Mouse (Mus musculus) neural tube, embryonic 15.5 days (tissue): ENCODE measurements around the gene Cep95. TPM values are rescaled to one million over a fixed set of nuclear protein-coding genes. Genes with fewer than 3 reads are reported as not detected.
"Not testable (repeated sequence)": the region's sequence is repeated elsewhere in the genome, so short reads cannot be mapped to it uniquely, and the experiment has no call there.

Experiments used
- ATAC-seq: fragments of 200-750 bp; cut with Nextera tagmentation; 2 replicates; pipeline ENCODE4 v1.8.0; 2017; ENCODE audit warnings: mild to moderate bottlenecking, moderate TSS enrichment, moderate library complexity; ENCODE audit not compliant: low FRiP score
- H3K27ac ChIP-seq: fragments of 300-500 bp; sonication (generic); replicated peaks from 2 replicates; pipeline ENCODE4 v1.5.1; 2015; ENCODE audit warnings: mild to moderate bottlenecking, inconsistent platforms
- H3K27me3 ChIP-seq: fragments of 300-500 bp; sonication (generic); replicated peaks from 2 replicates; pipeline ENCODE4 v1.6.1; 2015; ENCODE audit warnings: inconsistent platforms
- H3K36me3 ChIP-seq: fragments of 300-500 bp; sonication (generic); 2 replicates; pipeline ENCODE4 v1.6.1; 2015; ENCODE audit warnings: inconsistent platforms
- H3K4me1 ChIP-seq: fragments of 300-500 bp; sonication (generic); 2 replicates; pipeline ENCODE4 v1.6.1; 2015; ENCODE audit warnings: inconsistent platforms
- H3K4me2 ChIP-seq: fragments of 300-500 bp; sonication (generic); 2 replicates; pipeline ENCODE4 v1.6.1; 2015; ENCODE audit warnings: inconsistent platforms, mild to moderate bottlenecking, moderate library complexity
- H3K4me3 ChIP-seq: fragments of 300-500 bp; sonication (generic); replicated peaks from 2 replicates; pipeline ENCODE4 v1.5.1; 2015; ENCODE audit warnings: mild to moderate bottlenecking, inconsistent platforms
- H3K9ac ChIP-seq: fragments of 300-500 bp; sonication (generic); replicated peaks from 2 replicates; pipeline ENCODE4 v1.6.1; 2015; ENCODE audit warnings: mild to moderate bottlenecking, inconsistent platforms
- H3K9me3 ChIP-seq: fragments of 300-500 bp; sonication (generic); replicated peaks from 2 replicates; pipeline ENCODE4 v1.6.1; 2016; ENCODE audit warnings: inconsistent platforms
- WGBS: fragments of 180-500 bp; shearing (Covaris S2); methylation state at CpG from one replicate; pipeline ENCODE4 v1.1.7; 2015; ENCODE audit warnings: mixed read lengths; 5-methylcytosine and 5-hydroxymethylcytosine counted together
- polyA plus RNA-seq: library from polyadenylated mRNA; unstranded; fragments of >200 nt; fragmentation: Nextera tagmentation; extraction: Ambion mirVana; gene quantifications from 2 replicates; pipeline ENCODE4 v1.2.1, GENCODE M21; 2015

Cep95 gene
- 15.1 and 16.3 TPM in 2 replicates for polyA plus RNA-seq

DNA sequence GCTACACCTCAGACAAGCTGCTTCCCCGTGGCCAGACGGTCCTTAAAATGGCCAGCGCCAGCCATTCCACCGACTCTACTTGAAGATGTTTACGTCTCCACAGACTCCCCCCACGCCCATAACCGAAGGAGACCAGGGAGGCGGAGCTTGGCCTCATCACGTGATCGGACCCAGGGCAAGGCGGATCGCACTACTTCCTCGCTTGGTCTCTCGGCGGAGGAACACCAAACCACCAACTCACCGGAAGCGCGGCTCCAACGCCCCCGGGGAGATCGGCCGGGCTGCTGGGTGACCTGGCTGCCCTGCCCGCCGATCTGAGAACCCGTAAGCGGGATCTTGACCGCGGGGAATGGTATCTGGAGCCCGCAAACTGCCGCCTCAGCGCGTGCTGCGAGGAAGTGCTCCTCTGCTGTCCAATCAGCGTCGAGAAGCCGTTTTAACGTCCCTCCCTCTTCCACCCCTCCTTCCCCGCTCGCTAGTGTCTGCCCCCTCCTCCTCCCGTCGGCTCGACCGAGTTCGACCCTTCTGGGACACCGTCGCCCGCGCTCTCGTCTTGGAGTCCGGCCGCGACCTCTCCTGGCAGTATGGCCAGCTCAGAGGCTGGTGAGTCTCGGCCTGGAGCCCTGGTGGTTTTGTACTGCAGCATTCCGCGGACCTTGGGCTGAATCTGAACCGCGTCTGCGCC, at the start of gene Cep95, which contains the start of gene Ddx5:
Cep95 (plus strand) TSS at position 478 of the 685 bp plus-strand sequence.
Ddx5 (minus strand) TSS at position 411 of the 685 bp plus-strand sequence.
- Histone ChIP-seq H3K4me3 (peak within 1 kb of the TSS; percentile 90), H3K4me1 (peaks cover 38% of the 10 kb centered on the region), H3K27ac (peak within 1 kb of the TSS; percentile 100), H3K9me3 (no peaks in the 10 kb centered on the region), H3K9ac (peak within 1 kb of the TSS; percentile 99), H3K36me3 (peaks cover 28% of the 10 kb centered on the region), H3K27me3 (no peaks in the 10 kb centered on the region), H3K4me2 (peak within 1 kb of the TSS; percentile 63)
- peak; percentile 94 for ATAC-seq
- under 1% methylated on average over 58 of the region's 58 CpGs for WGBS

DNA sequence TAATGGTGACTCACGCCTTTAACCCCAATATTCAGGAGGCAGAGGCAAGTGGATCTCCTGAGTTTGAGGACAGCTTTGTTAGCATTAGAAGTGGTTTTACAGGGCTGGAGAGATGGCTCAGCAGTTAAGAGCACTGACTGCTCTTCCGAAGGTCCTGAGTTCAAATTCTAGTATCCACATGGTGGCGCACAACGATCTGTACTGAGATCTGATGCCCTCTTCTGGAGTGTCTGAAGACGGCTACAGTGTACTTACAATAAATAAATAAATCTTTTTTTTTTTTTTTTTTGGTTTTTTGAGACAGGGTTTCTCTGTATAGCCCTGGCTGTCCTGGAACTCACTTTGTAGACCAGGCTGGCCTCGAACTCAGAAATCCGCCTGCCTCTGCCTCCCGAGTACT, 48.3 kb upstream of the Cep95 start:
- H3K4me2 ChIP-seq, H3K36me3 ChIP-seq, ATAC-seq, H3K4me3 ChIP-seq, H3K27me3 ChIP-seq, H3K9me3 ChIP-seq, H3K27ac ChIP-seq, H3K9ac ChIP-seq: not testable (repeated sequence)
- peaks cover 24% of the 10 kb centered on the region for H3K4me1 ChIP-seq
- WGBS: 77% methylated on average over 8 of the region's 8 CpGs

DNA sequence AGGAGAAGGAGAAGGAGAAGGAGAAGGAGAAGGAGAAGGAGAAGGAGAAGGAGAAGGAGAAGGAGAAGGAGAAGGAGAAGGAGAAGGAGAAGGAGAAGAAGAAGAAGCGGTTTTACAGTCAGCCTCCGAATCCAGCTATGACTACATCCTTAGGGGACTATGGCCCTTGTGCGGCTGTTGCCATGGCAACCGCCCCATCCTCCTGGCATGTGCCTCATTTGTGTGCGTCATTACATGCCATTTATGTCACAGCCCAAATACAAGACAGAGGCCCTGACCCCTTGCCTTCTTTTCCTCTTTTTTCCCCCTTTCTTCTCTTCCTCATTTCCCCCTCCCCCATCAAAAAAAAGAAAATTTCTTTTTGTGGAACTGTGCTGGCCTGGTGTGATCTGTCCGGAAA, 47.8 kb upstream of the Cep95 start:
- Histone ChIP-seq H3K27ac (no peak overlapping the region), H3K36me3 (no peaks in the 10 kb centered on the region), H3K4me1 (peaks cover 20% of the 10 kb centered on the region), H3K9ac (no peak overlapping the region), H3K4me2 (no peak overlapping the region), H3K9me3 (no peaks in the 10 kb centered on the region), H3K4me3 (no peak overlapping the region), H3K27me3 (no peaks in the 10 kb centered on the region)
- WGBS: 34% methylated on average over 6 of the region's 6 CpGs
- ATAC-seq: no peak

DNA sequence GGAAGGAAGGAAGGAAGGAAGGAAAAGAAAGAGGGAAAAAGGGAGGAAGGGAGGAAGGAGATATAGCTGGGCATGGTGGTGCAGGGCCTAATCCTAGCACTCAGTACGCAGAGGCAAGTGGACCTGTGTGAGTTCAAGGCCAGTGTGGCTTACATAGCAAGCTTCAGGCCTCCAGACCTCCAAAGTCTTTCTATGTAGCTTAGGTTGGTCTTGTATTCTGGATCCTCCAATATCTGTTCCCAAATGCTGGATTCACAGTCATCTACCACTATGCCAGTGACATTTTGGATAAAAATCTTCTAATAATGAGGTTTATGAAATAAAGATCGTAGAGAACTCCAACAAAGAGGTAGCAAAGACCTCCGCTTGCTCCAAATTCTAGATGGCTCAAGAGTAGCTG, 47.2 kb upstream of the Cep95 start:
- Histone ChIP-seq H3K4me3 (no peak overlapping the region), H3K9ac (no peak overlapping the region), H3K4me2 (no peak overlapping the region), H3K27me3 (no peaks in the 10 kb centered on the region), H3K9me3 (no peaks in the 10 kb centered on the region), H3K4me1 (peaks cover 14% of the 10 kb centered on the region), H3K27ac (no peak overlapping the region), H3K36me3 (no peaks in the 10 kb centered on the region)
- no peak for ATAC-seq
- WGBS: 90% methylated on average over 3 of the region's 3 CpGs

DNA sequence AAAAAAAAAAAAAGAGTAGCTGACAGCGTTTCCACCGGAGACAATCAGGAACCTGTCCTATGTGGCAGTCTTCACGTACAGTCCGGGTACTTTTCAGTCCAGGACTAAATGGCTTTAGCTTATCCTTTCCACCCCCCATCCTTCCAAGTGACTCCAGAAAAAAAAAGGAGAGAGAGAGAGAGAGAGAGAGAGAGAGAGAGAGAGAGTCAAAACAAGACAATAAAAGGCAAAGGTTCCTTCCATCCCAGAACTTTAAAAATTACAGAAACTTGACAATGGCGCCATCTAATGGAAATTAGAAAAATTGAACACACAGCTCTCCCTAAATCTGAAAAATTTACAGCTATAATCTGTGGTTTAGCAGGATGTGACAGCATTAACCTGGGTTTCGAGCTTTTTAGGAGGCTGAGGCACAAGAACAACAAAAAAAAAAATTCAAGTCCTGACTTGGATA, 46.6 kb upstream of the Cep95 start:
- WGBS: 48% methylated on average over 6 of the region's 6 CpGs

DNA sequence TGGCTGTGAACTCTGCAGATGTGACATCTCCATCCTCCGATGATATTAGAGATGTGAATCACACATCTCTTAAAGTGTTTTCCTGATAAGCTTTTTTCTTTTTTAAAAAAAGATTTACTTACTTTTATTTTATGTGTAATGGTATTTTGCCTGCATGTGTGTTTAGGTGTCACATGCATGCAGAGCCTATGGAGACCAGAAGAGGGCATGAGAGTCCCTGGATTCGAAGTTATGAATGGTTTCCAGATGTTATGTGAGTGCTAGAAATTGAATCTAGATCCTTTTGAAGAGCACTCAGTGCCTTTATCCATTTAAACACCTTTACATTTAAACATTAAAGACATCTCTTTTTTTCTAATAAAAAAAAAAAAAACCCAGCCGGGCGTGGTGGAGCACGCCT, 44.1 kb upstream of the Cep95 start:
- Histone ChIP-seq H3K27me3 (no peaks in the 10 kb centered on the region), H3K4me3 (no peak overlapping the region), H3K27ac (no peak overlapping the region), H3K9me3 (no peaks in the 10 kb centered on the region), H3K4me2 (no peak overlapping the region), H3K9ac (no peak overlapping the region), H3K4me1 (peaks cover 4% of the 10 kb centered on the region), H3K36me3 (no peaks in the 10 kb centered on the region)
- no peak for ATAC-seq
- WGBS: 92% methylated on average over 5 of the region's 5 CpGs

More for the DNA sequence above, 46.6 kb upstream of the Cep95 start:
- Histone ChIP-seq H3K9ac (no peak overlapping the region), H3K27ac (no peak overlapping the region), H3K4me2 (no peak overlapping the region), H3K4me1 (peaks cover 8% of the 10 kb centered on the region), H3K27me3 (no peaks in the 10 kb centered on the region), H3K4me3 (no peak overlapping the region), H3K36me3 (no peaks in the 10 kb centered on the region), H3K9me3 (no peaks in the 10 kb centered on the region)
- no peak for ATAC-seq

DNA sequence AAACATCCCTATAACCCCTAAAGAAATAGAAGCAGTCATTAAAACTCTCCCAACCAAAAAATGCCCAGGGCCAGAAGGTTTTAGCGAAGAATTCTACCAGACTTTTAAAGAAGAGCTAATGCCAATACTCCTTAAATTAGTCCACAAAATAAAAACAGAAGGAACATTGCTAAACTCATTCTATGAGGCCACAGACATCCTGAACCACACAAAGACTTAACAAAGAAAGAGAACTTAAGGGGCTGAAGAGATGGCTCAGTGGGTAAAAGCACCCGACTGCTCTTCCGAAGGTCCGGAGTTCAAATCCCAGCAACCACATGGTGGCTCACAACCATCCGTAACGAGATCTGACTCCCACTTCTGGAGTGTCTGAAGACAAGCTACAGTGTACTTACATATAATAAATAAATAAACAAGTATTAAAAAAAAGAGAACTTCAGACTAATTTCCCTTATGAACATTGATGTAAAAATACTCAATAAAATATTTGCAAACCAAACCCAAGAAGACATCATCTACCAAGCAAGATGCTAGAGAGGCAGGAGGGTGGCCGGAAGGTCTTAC, 39.4 kb upstream of the Cep95 start:
- not testable (repeated sequence) for H3K4me2 ChIP-seq, H3K4me3 ChIP-seq, H3K36me3 ChIP-seq, ATAC-seq, H3K9me3 ChIP-seq, H3K27me3 ChIP-seq, H3K27ac ChIP-seq, H3K4me1 ChIP-seq, H3K9ac ChIP-seq
- 98% methylated on average over 7 of the region's 7 CpGs for WGBS

DNA sequence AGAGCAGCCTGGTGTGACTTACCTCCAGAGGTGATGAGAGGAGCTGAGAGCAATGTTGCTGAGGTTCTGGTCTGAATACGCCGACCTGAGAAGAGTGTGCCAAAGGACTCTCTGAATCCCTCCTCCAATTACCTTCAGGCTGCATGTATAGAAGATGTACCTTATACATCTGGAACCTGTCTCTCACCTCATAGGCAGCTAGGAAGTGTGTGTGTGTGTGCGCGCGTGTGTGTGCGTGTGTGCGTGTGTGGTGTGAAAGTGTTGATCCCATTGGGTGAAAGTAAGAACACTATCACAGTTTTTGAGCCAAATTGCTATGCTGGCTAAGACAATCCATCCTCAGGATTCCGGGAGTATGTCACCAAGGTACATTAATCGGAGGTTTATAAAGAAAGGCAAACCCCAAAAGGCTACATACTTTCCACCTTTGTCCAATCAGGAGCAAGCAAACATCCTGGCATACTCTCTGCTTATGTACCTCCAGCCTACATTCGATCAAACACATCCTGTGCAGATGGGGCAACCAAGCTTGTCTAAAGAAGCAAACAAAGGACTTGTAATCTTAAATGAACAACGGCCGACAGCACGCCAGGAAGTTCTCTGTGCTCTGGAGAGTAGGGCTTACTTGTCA, 38.8 kb upstream of the Cep95 start, which contains the start of gene Pecam1:
Pecam1 (minus strand) TSS at position 508 of the 631 bp plus-strand sequence.
- no peaks in the 10 kb centered on the region for H3K4me1 ChIP-seq
- H3K27ac ChIP-seq: no peak within 1 kb of the TSS
- H3K9me3 ChIP-seq: no peaks in the 10 kb centered on the region
- H3K4me3 ChIP-seq: no peak within 1 kb of the TSS
- no peaks in the 10 kb centered on the region for H3K27me3 ChIP-seq
- H3K4me2 ChIP-seq: no peak within 1 kb of the TSS
- no peaks in the 10 kb centered on the region for H3K36me3 ChIP-seq
- ATAC-seq: no peak
- no peak within 1 kb of the TSS for H3K9ac ChIP-seq
- WGBS: 88% methylated on average over 13 of the region's 13 CpGs

DNA sequence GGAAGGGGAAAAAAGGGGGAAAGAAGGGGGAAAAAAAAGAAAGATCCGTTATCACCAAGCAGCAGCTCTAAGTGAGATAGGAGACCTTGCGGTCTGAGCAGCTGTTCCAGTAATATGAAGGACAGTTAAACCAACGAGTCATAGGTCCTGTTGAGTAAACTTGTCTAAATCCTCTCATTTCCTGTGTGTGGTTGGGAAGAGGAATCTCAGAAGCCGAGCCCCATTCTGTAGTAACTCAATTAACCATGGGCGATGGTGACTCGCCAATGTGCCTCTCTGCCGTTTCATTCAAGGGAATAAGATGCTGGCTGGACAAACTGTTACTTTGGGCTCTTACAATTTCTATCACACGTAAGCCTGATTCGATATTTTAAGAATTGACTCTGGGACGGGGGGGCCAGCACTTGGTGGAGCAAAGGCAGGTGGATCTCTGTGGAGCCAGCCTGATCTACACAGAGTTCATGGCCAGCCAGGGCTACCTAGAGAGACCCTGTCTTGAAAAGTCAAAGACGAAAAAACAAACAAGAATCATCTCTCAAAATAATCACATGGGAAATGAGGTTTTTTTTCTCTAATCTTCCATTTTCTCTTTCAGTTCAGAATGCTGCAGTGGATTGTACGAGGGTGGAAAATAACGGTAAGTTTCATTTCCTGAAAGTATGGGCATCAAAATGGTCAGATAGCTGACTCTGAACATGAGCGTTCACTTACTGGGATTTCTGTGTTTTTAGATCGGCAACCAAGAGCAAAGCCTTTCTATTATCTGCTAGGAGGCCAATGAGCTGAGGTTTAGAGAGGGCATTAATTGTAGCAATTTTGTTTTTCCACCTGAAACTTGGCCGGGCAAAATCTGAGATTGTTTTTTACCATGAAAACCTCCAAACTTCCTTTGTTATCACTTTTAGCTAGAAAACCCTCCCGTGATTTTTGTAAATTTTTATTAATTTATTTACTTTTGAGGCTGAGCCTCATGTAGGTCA, 37.7 kb upstream of the Cep95 start, which contains the start of gene Milr1:
Milr1 (plus strand) TSS at position 188 of the 980 bp plus-strand sequence.
- 91% methylated on average over 17 of the region's 17 CpGs for WGBS
- no peak for ATAC-seq
- no peaks in the 10 kb centered on the region for H3K36me3 ChIP-seq

DNA sequence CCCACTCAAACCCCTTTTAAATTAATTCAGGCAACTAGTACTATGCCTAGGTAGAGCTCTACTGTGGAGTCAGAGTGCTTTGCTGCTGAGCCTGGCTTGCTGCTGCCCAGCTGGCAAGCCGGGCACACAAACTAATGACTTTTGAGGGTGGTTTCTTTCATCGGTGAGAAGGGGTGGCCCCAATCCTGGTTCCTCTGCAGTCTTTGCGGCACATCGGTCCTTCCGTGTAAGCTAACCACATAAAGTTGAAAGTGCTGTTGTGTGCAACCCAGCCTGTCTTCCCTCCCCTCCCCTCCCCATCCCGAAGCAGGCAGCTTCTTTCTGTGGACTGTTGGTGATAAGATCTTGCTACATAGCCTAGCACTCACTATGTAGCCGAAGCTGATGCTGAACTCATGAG, 36.9 kb upstream of the Cep95 start:
- Histone ChIP-seq H3K9ac (no peak overlapping the region), H3K4me1 (no peaks in the 10 kb centered on the region), H3K36me3 (no peaks in the 10 kb centered on the region), H3K27me3 (no peaks in the 10 kb centered on the region), H3K27ac (no peak overlapping the region), H3K4me2 (no peak overlapping the region), H3K9me3 (no peaks in the 10 kb centered on the region), H3K4me3 (no peak overlapping the region)
- ATAC-seq: no peak
- 91% methylated on average over 7 of the region's 7 CpGs for WGBS

More for the DNA sequence above, 37.7 kb upstream of the Cep95 start, which contains the start of gene Milr1:
- H3K27me3 ChIP-seq: no peaks in the 10 kb centered on the region
- H3K4me1 ChIP-seq: no peaks in the 10 kb centered on the region
- H3K9ac ChIP-seq: no peak within 1 kb of the TSS
- no peaks in the 10 kb centered on the region for H3K9me3 ChIP-seq
- no peak within 1 kb of the TSS for H3K4me3 ChIP-seq
- H3K27ac ChIP-seq: no peak within 1 kb of the TSS
- no peak within 1 kb of the TSS for H3K4me2 ChIP-seq

DNA sequence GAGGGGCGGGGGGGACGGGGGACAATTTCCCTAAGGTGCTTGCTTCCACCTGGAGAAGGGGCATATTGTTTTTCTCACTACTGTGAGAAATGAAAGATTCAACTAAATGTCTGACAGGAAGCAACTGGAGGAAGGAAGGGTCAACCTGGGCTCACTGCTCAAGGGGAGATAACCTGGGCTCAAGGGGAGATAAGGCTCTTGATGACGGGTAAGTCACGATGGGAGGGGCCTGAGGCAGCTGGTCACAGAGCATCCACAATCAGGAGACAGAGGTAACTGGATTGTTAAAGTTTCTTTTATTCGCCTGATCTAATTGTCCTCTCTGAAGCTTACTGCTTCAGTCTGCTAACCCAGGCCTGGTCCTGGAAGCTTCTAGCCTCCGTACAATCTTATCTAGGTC, 35.7 kb upstream of the Cep95 start:
- WGBS: 88% methylated on average over 6 of the region's 6 CpGs
- no peaks in the 10 kb centered on the region for H3K4me1 ChIP-seq
- H3K9me3 ChIP-seq: no peaks in the 10 kb centered on the region
- H3K4me2 ChIP-seq: no peak overlapping the region
- H3K4me3 ChIP-seq: no peak overlapping the region
- H3K27me3 ChIP-seq: no peaks in the 10 kb centered on the region
- ATAC-seq: no peak
- H3K36me3 ChIP-seq: no peaks in the 10 kb centered on the region
- H3K9ac ChIP-seq: no peak overlapping the region
- no peak overlapping the region for H3K27ac ChIP-seq
